Mouse (Mus musculus): ENCODE data around the gene Prnd.
A peak's percentile ranks its signal among the peaks of the same experiment; 100 is the strongest.

Gene Prnd

DNA sequence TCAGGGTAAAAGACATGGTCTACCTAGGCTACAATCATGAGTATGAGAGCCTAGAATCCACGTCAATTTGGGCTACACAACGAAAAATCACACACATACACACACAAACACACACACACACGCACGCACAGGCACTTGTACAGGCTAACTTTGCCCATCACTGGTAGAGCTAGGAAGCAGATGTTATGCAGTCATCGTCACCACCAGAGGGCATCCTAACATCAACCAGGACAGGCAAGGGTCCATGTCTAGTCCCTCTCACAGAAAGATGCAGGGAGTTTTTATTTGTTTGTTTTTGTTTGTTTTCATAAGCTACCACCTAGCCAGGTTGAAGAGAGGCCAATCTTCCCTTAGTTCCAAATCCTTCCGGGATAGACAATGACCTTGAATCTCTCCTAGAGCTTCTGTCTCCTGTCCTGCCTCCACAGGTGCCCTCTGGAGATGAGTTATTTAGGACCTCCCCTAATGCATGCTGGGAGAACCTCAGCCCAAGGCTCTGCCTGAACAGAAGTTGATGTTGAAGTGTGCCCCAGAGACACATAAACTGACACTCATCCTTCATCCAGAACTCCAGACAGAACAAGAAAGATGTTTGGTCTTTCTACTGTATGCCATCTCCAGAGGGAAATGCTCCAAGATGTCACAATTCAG lies 32.0 kb downstream of the Prnd start:
- DNase-seq (ENCODE audit: low spot score) = peak; percentile 31

DNA sequence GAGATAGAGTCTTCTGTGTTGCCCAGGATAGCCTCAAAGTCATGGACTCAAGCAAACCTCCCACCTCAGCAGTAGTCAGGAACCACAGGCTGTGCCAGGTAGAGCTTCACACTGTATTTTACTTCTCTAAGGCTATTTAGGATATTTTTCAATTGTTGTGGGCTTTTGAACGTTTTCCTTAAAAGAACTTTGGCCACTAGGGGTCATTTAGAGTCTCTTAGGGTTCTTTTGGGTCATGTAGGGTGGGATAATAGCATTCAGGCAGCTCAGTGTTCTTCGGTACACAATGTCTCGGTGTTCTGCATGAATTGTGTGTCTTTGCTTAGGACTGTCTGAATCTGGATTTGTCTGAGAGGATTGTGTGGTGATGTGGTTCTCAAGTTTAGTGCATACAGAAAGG lies 37.3 kb downstream of the Prnd start:
- no peak for DNase-seq (ENCODE audit: low spot score)

DNA sequence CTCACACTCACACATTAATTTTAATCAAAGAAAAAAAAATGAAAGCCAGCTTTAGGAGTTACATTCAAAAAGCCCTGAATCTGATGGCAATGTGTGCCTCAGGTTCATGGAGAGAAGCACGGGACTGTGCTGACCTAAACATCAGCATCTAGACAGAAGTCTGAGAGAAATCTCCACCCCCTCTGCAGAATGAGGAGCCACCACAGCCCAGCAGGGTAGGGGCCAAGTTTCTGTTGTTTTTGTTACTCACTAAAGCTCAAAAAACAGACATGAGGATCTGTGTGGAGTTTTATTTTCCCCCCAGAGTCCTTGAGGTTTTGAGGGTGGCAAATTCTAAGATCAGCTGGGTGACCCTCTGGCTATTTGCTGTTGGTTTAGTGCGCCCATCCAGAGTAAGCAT lies 37.9 kb downstream of the Prnd start:
- no peak for DNase-seq (ENCODE audit: low spot score)

DNA sequence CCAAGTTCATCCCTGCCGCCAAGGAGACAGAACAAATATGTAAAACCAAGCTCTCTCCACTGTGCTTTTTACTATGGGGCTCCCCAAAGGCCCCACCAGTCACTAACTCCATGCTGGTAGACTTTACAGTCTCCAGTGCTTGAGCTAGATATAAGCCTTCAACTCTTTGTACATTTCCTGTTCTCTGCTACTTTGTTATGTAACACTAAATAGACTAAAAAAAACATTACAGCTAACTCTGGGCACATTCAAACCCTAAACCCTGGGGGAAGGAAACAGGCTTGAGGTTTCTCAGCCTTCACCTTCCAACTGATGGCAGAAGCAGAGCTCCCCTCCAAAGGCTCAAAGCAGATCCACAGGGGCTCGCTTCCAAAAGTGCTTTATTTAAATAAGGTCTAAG lies 41.8 kb downstream of the Prnd start:
- no peak for DNase-seq (ENCODE audit: low spot score)

DNA sequence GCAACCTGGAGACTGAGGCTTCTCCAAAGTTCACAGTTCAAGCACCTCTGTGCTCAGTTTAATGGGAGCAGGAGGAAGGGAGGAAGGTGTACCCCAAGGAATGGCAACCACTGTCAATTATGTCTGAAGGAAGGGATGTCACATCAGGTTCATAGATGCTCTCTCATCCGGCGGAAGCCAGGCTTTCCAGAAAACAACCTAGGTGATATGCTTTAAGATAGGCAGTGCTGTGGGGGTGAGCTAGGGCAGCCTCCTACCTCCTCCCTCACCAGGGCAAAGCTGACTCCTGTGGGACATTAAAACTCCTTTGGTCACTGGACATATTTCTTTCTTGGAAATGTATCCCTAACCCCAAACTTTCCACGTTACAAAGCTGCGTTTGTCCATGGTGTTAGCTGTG lies 42.5 kb downstream of the Prnd start:
- no peak for DNase-seq (ENCODE audit: low spot score)

DNA sequence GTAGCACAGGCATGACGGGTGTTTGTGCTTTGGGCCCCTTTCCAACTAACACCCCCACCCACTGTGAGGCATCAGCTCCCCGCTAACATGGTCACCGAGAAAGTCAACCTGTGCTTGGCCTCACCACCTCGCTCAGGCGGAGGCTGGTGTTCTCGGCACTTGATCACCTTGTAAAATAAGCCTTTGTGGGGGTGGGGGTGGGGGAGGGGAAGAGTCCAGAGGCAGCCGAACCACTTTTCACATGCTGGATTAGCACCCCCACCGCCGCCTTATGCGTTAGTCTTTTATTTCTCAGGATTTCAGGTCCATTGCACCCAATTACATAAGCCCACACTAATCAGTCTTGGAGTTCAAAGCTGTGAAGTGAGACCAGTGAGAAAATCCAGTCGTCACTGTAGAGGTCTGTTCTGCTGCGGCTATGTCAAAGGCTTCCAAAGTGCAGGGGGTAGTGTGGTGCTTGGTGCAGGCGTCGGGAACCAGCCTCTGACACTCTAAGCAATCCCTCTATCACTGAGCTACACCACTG lies 43.0 kb downstream of the Prnd start:
- DNase-seq (ENCODE audit: low spot score) = no peak

DNA sequence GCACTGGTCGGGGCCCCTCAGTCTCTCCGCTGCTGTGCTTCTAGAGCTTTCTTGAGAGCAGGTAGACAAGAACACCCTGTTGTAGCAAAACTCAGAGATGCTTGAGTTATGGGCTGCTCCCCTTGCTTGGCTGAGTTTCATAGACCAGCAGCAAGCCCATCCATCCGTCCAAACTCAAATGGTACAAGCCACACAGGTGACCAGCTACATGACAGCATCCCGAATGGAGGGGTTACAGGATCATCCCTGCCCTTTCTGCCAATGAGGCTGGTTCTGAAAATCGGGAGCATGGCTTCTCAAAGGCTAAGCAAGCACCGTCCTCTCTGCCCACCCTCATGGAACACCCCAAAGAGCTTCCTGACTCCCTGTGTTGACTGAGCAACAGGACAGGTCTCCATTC lies 44.3 kb downstream of the Prnd start:
- no peak for DNase-seq (ENCODE audit: low spot score)

DNA sequence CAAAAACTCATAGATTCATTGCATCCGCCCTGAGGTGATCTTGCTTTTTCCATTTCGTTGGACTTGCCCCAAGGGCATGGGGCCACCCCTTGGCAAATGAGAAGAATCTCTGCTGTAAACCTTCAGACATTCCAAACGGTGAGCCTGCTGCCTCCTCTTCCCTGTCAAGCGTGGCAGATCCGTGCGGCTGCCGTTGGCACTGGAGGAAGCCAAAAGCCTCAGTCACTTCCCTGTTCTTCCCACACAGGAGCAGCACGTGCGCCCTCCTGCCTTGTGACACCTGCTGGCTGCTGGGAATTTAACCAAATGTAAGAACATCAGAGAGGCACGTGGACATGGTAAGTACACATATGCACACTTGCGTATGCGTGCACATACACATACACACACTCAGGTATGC lies 45.1 kb downstream of the Prnd start:
- DNase-seq (ENCODE audit: low spot score) = no peak

DNA sequence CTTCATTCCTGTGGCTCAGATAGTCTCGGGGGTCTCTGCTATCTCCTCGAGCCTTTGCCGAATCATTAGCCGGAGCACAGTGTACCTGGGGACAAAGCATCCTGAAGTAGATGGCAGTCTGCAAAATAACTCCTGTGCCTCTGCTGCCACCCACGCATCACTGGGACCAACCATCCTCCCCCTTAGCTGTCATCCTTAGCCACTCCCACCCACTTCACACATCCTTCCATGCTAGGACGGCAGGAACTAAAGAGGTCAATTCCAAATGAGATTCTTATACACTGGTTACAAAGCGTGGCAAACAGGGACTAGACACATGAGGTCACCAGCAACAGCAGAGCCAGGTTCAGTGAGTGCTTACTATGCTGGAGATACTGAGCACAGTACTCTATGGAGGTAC lies 45.7 kb downstream of the Prnd start:
- DNase-seq (ENCODE audit: low spot score) = no peak

DNA sequence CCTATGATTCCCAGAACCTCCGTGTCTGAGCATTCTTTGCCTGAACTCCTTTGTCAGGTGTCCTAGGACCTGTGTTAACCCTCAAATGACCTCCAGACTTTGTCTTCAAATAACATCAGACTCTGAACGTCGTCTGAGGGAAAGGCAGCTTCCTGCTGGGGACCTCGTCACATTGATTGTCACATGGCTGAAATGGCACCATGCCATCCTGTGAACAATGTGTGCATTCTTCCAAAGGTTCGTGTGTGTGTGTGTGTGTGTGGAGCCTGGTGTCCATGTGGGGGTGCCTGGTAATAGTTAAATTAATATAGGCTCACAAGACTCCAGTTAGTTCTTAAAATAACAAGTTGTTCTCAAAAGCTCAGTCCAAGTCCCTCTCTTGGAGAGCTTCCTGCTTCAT lies 46.7 kb downstream of the Prnd start:
- DNase-seq (ENCODE audit: low spot score) = no peak

DNA sequence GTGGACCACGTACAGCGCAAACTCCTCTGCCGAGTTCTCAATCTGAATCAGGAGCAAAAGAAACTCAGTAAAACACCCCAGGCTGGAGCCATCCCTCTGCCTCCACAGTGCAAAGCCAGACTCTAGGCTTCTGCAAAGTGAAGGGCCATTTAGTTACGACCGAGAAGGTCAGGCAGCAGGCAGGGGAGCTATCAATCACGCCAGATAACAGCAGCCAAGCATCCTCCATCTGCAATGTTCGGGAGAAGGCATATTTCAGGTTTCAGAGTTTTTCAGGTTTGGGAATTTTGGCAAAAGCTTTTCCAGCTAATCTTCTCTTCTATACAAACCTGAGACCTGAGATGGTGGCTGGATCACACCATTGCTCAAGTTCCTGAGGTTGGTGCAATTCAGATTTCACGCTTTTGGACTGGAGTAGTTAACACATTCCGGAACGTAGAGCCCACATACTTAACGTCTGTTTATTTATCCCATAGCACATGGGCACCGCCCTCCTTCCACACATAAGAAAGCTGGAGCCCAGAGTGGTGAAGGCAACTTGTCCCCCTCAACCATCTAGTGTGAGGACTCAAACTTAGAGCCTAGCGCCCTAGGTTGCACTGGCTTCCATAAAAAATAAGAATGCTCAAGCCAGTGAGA lies 51.2 kb downstream of the Prnd start:
- DNase-seq (ENCODE audit: low spot score) = no peak

DNA sequence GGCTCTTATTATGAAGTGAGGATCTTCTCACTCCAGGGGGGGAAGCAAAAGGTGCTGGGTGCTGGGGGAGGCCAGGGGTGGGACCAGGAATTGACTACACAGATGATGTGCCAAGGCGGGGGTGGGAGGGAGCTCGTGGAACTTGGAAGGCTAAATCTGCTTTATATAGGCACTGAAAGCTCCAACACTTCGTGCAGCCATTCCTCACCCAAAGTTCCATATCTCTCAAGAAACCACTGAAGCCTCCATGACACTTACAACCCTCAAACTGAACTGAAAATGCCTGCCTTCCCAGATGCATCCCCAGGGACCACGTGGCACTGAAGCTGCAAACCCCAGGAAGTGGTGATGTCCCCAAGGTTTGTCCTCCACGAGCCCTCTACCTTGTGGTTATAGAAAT lies 53.3 kb downstream of the Prnd start:
- no peak for DNase-seq (ENCODE audit: low spot score)

DNA sequence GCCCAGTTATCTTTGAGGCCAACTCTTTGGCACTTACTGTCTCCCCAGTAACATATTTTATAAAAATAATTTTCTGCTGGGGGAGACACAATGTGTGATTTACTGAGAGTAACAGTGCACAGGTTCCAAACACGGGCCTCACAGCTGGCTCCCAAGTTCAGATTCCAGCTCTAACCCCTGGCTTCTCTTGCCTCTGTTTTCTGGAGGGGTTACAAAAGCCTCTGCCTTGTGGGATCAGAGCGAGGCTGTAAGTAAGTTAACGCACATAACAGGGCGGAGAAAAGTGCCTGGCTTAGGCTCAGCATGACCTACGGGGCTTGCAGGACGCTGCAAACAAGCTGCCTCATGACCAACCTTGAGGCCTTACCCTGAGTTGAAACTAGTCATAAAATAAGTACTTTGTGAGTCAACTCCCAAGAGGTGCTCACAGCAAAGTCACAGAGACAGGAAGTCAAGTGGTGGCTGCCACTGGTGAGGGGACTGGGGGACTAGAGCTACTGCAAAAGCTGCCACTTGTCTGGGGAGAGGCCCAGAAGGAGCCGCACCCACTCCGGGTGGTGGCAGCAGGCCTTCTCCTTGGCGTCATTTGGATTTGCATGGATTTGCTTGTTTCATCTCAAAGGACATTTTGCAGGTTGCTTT lies 54.0 kb downstream of the Prnd start:
- DNase-seq (ENCODE audit: low spot score) = no peak

DNA sequence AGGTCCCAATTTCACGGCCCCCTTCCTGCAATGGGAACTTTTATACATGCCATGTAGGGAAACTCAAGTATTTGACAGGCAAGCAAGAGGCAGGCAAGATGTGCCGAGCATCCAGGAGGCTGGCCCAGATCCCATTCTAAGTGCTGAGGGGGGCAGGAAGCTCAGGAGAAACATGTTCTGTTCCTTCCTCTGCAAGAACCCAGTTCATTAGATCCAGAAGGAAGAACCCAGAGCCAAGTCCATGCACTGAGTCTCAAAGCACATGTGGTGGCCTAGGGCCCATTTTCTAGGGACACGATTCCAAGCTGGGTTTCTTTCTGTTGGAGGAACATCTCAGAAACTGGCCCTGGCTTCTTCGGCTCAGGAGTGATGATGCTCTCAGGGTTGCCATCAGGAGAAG lies 54.8 kb downstream of the Prnd start:
- no peak for DNase-seq (ENCODE audit: low spot score)
